In the genomic region with DNA sequence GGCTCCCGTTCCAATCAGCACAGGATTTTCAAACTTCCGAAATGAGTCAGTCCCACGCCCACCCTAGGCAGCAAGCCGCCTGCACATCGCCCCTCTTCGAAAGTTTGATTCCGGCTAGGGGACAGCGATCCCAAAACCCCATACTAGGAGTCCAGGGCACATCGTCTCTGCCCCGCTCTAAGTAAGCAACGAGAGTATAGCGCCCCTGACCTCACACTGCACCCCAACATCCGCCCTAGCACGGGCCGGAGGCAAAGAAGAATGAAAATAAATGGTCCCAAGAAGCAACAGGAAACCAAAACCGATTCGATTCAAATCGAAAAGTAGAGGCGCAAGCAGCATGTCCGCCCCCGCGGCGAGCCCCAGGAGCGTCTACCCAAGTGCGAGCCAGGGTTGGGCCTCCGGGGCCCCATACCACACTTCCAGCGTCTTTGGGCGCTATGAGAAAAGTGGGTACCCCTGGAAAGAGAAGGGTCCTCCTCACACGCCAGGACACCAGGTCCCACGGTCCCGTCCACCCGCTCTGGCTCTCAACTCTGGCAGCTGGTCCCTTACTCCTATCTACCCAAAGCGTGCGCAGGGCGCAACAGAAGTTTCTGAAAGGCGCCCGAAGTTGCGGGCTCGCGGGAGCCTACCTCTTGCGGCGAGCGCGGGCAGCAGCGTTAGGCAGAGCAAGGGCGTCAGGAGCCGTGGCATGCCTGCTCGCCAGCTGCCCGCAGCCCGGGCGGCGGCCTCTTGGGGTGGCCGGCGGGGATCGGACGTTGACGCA, we compare ENCODE assay signal across 8 mouse cellular contexts. TPM values are rescaled to one million over a fixed set of nuclear protein-coding genes. Genes with fewer than 3 reads are reported as not detected.
A peak's percentile ranks its signal among the peaks of the same experiment; 100 is the strongest.
DNase-seq lines count a peak whose midpoint lies in the region; ATAC-seq and TF ChIP-seq lines count a peak whose summit lies in the region.

No protein-coding gene starts in this region.

- WGBS in forebrain, embryonic 12.5 days: under 1% methylated on average over 54 of the region's 57 CpGs
- under 1% methylated on average over 55 of the region's 57 CpGs for WGBS in midbrain, postnatal 0 days

- H3K36me3 ChIP-seq in C2C12 (ENCODE audit: control insufficient read depth, insufficient read depth): no peaks in the 10 kb centered on the region
- peaks cover 17% of the 10 kb centered on the region for H3K36me3 ChIP-seq in forebrain, embryonic 12.5 days (replicated peaks)
- H3K36me3 ChIP-seq in midbrain, postnatal 0 days (ENCODE audit: insufficient read depth, low read length): no peaks in the 10 kb centered on the region

- peak overlapping the region; percentile 99 for H3K27ac ChIP-seq in forebrain, embryonic 12.5 days
- H3K27ac ChIP-seq in midbrain, postnatal 0 days (ENCODE audit: low read depth, low read length): peak overlapping the region; percentile 74

- no peaks in the 10 kb centered on the region for H3K27me3 ChIP-seq in C2C12 (ENCODE audit: control insufficient read depth, insufficient read depth, insufficient read length)
- H3K27me3 ChIP-seq in forebrain, embryonic 12.5 days: no peaks in the 10 kb centered on the region
- H3K27me3 ChIP-seq in midbrain, postnatal 0 days (ENCODE audit: insufficient read depth, low read length): peaks cover 31% of the 10 kb centered on the region

- peak; percentile 38 for DNase-seq in adrenal gland, postnatal 25 days
- DNase-seq in adrenal gland, postnatal 4 days (ENCODE audit: low spot score in 2 of 2): no peak
- DNase-seq in kidney, postnatal 10 days: peak; percentile 60
- DNase-seq in midbrain, postnatal 0 days (ENCODE audit: low spot score): no peak
- peak; percentile 71 for DNase-seq in thymus, postnatal 4 days
- DNase-seq in cerebellum, adult 11 months: no peak

- peaks cover 21% of the 10 kb centered on the region for H3K79me2 ChIP-seq in C2C12 (ENCODE audit: control insufficient read depth, insufficient read depth)

- peaks cover 7% of the 10 kb centered on the region for H3K79me3 ChIP-seq in C2C12 (ENCODE audit: low read depth)

- H3K9ac ChIP-seq in forebrain, embryonic 12.5 days: peak overlapping the region; percentile 92
- peak overlapping the region; percentile 65 for H3K9ac ChIP-seq in midbrain, postnatal 0 days (replicated peaks; ENCODE audit: low read length, poor library complexity, severe bottlenecking)

- H3K9me3 ChIP-seq in forebrain, embryonic 12.5 days: no peaks in the 10 kb centered on the region
- no peaks in the 10 kb centered on the region for H3K9me3 ChIP-seq in midbrain, postnatal 0 days (ENCODE audit: low read length)

- peak overlapping the region; percentile 56 for H3K4me3 ChIP-seq in C2C12 (ENCODE audit: insufficient read depth, poor library complexity, severe bottlenecking)
- H3K4me3 ChIP-seq in forebrain, embryonic 12.5 days (replicated peaks): peak overlapping the region; percentile 93
- H3K4me3 ChIP-seq in midbrain, postnatal 0 days (ENCODE audit: low read depth, low read length): peak overlapping the region; percentile 54

- peak overlapping the region; percentile 60 for H3K4me2 ChIP-seq in forebrain, embryonic 12.5 days
- H3K4me2 ChIP-seq in midbrain, postnatal 0 days (ENCODE audit: low read depth, low read length, poor library complexity, severe bottlenecking): peak overlapping the region; percentile 87

- H3ac ChIP-seq in C2C12 (ENCODE audit: control insufficient read depth, insufficient read length, low read depth): peak overlapping the region; percentile 42

- TF ChIP-seq CTCF in C2C12 (IDR thresholded peaks at IDR 0.05; ENCODE audit: control insufficient read depth, insufficient read depth, insufficient read length): no peak
- TF ChIP-seq CTCF in midbrain, postnatal 0 days (IDR thresholded peaks at IDR 0.05): no peak

- ATAC-seq in forebrain, embryonic 12.5 days (ENCODE audit: low FRiP score): no peak
- ATAC-seq in midbrain, postnatal 0 days (ENCODE audit: low FRiP score): 0 out of 2 replicates have a peak, but pooled peaks have one; percentile 1

- H3K4me1 ChIP-seq in forebrain, embryonic 12.5 days: peaks cover 92% of the 10 kb centered on the region
- H3K4me1 ChIP-seq in midbrain, postnatal 0 days (ENCODE audit: insufficient read depth, low read length): peaks cover 13% of the 10 kb centered on the region; the same call in 1 of the 2 replicates

TF ChIP-seq in C2C12, 6 proteins besides CTCF, POLR2A, EP300 and RAD21:
- TF ChIP-seq MYOD1 (IDR thresholded peaks at IDR 0.05; ENCODE audit: control insufficient read depth, insufficient read length, low read depth): no peak
- TF ChIP-seq USF1 (IDR thresholded peaks at IDR 0.05; ENCODE audit: low read depth): no peak
- no peak for TF ChIP-seq CEBPB (IDR thresholded peaks at IDR 0.05; ENCODE audit: low read depth)
- no peak for TF ChIP-seq MYOG (IDR thresholded peaks at IDR 0.05; ENCODE audit: control insufficient read depth, extremely low read depth, insufficient read length)
- TF ChIP-seq MAX (IDR thresholded peaks at IDR 0.05): no peak
- no peak for TF ChIP-seq FOSL1 (IDR thresholded peaks at IDR 0.05; ENCODE audit: insufficient read depth, low read length, poor library complexity, severe bottlenecking)
TF ChIP-seq in C2C12: peak in this region for 0.

RNA-seq across cellular contexts. Expression of gene Notch1, which starts 13.4 kb away (rescaled TPM):
- total RNA-seq in adrenal gland, postnatal 25 days (2021): 17.7 and 24.8 TPM in 2 replicates
- 10 to 100 TPM; 35.1 to 48.7 TPM for total RNA-seq in adrenal gland, postnatal 4 days (2021)
- polyA plus RNA-seq in C2C12 (2012; fragmentation: generic; extraction: Trizol): 4.5 TPM
- polyA plus RNA-seq in forebrain, embryonic 12.5 days (2016; fragmentation: Nextera tagmentation; extraction: Ambion mirVana): 49.5 and 61.8 TPM in 2 replicates
- 48.9 and 65.8 TPM in 2 replicates for total RNA-seq in midbrain, postnatal 0 days (2014; rRNA removed)
- polyA plus RNA-seq in midbrain, postnatal 0 days (2015; fragmentation: Nextera tagmentation; extraction: Ambion mirVana): 6.8 and 7.6 TPM in 2 replicates

RNA-seq across cellular contexts. Expression of gene Sec16a, which starts 58.0 kb away (rescaled TPM):
- total RNA-seq in adrenal gland, postnatal 25 days (2021): 62.7 and 63.4 TPM in 2 replicates
- 10 to 100 TPM; 53.7 to 58.6 TPM for total RNA-seq in adrenal gland, postnatal 4 days (2021)
- polyA plus RNA-seq in C2C12 (2012; fragmentation: generic; extraction: Trizol): 19.5 TPM
- polyA plus RNA-seq in forebrain, embryonic 12.5 days (2016; fragmentation: Nextera tagmentation; extraction: Ambion mirVana): 30.0 and 33.9 TPM in 2 replicates
- 63.3 and 76.7 TPM in 2 replicates for total RNA-seq in midbrain, postnatal 0 days (2014; rRNA removed)
- 9.9 and 12.6 TPM in 2 replicates for polyA plus RNA-seq in midbrain, postnatal 0 days (2015; fragmentation: Nextera tagmentation; extraction: Ambion mirVana)

Comparison
In these comparisons a context has a peak if more than half of its experiments do, and no peak if none do; other contexts are left out.
1. DNase-seq: peak in adrenal gland, postnatal 25 days (single experiment), kidney, postnatal 10 days (single experiment) and thymus, postnatal 4 days (single experiment); none in adrenal gland, postnatal 4 days (0 of 2), midbrain, postnatal 0 days (single experiment) and cerebellum, adult 11 months (single experiment).
2. Peak in every context shown above with its lines, with median percentiles within 50 percentile points of each other: H3K4me3 ChIP-seq.